Mouse (Mus musculus): Measurements from ENCODE around the gene Ptprg.
"Not testable (repeated sequence)": the region's sequence is repeated elsewhere in the genome, so short reads cannot be mapped to it uniquely, and the experiment has no call there.

The Ptprg gene

DNA sequence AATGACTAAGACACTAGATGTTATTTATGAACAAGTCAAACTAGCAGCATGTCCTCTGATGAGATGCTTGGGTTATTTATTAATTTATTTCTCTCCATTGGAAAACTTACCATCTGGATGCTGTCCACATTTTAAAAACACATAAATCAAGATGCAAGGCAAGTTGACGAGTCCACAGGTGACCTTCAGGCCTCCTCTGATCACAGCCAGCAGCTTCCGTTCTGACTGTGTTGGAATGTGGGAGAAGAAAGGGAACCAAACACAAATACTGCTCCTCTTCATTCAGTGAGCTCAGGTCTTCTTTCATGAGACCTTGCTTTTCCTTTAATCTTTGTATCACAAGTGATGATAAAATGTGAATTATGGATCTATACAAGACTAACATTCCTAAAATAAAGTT lies 437.8 kb downstream of the Ptprg start:
- DNase-seq, result no peak

- DNase-seq, result no peak
These were observed 438.8 kb downstream of the Ptprg start for GRCm38 (mm10) chr14:11992111-11992510.

DNA sequence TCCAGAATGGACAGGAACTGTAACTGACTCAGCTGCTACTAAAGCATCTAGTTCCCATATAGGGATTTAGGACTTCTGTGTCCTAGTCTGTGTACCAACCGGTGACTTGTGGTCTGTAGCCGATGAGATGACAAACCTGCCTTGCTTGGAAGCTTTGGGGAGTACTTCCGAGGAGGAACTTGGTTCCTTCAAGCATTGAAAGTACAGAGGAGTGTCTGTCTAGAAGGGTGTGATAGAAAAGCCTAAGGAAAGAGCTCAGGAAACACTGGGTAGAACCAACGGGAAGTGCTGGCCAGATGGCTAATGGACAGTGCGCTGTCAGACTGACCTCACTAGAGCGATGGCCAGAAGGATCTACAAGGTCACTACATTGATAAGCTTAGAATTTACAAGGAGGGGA lies 439.2 kb downstream of the Ptprg start:
- DNase-seq, result no peak

DNA sequence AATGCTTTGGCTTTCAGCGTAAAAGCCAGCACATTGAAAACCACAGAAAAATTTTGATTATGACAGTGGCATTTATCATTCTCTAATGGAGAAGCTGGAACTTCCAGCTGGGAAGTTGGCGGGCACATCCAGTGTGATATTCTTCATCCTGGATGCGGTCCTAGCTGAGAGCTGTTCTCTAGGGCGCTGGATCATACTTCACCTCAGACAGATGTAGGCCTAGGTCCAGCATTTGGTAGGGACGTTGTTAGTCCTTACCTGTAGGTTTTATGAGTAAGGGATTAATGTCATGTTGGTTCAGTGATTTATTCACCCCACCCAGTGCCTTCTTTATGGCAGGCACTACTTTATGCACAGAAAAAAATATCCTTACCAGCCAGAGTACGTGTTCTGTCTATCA lies 444.2 kb downstream of the Ptprg start:
- no peak for DNase-seq

GRCm38 (mm10) chr14:11998464-11998863 lies 445.1 kb downstream of the Ptprg start:
- DNase-seq, result no peak

DNA sequence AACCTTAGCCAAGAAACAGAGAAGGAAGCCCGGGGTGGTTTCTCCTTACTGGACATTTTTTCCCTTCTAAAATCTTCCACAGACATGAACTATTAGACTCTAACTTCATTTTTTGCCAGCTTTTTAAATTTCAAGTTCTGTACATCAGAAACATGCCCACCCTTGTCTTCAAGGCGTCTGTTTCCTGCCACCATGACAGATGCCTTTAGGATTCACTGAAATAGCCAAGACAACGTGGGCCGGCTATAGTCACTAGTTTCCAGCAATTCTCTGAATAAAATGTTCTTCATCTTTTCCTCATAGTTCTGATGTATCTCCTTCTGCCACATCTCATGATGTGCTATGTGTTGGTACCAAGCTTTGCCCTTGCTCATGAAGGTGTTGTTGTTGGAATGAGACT lies 450.7 kb downstream of the Ptprg start:
- no peak for DNase-seq

- DNase-seq, result no peak
These were observed 458.4 kb downstream of the Ptprg start for GRCm38 (mm10) chr14:12011766-12012165.

DNA sequence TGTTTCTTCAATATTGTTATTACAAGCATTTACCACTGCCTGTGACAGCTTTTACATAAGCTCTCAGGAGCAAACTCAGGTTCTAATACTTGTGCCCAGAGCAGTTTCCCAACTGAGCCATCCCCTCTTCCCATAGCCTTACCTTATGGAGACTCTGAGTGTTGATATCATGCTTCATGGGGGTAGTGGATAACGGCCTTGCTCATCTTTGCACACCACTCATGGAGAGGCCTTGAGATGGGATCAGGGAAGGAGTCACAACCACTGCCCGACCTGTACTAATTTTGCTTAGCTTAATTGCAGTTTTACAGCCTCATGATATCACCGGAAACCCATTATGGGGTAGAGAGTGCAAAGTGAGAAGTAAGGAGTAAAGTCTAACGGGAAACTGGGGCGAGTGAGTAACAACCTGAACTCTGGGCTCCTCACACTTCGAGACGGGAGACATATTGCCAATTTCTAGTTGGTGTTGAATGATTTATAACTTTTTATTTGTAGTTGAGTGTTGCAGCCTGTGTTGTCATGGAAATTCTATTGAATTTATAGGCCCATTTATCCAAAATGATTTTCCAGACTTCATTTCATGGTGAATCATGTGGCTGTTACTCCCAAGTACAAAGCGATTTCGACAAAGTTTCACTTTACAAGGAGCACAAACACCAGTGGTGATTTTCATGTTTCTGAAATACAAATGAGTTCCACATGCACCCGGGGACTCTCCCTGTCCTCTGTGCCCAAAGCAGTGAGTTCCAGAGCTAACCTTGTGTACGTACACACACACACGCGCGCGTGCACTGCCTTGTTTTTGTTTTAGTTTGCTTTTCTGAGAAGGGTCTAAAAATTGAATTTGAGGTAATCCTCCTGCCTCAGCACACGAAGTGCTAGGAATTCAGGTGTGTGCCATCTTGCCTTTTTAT lies 472.7 kb downstream of the Ptprg start:
- DNase-seq, result no peak

DNA sequence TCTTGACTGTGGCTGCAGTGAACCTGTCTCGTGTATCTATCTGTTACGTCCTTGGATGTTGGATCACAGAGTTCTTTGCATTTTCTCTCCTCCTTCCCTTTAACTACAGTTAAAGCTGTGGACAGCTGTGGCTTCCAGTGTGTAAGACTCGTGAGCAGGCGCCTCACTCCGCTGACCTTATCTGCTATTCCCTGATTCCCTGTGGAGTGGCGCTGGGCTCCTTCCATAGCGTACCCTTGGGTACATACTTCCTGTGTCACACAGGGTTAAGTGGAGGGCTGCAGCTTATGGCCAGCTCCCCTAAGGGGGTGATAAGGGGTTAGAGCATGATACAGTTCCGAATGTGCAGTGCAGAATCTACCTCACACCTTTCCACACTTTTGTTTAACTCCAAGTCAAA lies 473.9 kb downstream of the Ptprg start:
- DNase-seq, result no peak

GRCm38 (mm10) chr14:12029926-12030325 lies 476.6 kb downstream of the Ptprg start:
- DNase-seq, result no peak

DNA sequence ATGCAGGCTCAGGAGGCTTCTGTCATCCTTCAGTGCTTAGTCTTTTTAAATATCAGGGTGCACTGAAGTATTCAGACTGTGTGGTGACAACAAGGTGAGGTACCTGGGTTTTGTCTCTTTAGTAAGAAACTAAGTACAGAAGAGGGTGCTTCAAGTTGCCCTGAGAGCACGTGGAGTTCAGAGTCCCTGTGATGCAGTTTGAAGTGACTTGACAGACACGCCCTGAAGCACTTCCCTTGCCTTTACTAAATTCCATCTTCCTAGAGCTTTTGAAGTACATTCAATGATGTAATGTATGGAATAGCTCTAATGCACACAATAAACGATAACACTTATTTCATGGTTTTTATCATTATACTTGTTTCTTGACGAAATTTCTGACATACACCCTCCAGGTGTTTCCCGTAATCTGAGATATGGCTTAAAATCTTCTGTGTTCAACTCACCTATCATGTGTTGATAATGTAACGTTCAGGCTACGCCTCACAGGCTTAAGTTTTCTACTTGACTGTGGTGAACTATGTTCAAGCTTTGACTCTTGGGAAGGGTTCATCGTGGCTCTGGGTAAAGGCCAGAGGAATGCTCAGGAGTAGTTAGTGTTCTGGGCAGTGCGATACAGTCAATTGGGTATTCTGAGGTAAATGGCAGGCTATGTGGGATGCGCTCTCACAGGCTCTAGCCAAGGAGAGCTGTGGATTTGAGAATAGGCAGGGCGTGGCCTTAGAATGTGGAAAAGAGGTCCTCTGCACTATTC lies 483.4 kb downstream of the Ptprg start:
- no peak for DNase-seq

- DNase-seq, result no peak
These were observed 486.4 kb downstream of the Ptprg start for GRCm38 (mm10) chr14:12039743-12040142.

- DNase-seq, result no peak
These were observed 488.2 kb downstream of the Ptprg start for GRCm38 (mm10) chr14:12041566-12041965.

- DNase-seq, result no peak
These were observed 493.0 kb downstream of the Ptprg start for GRCm38 (mm10) chr14:12046226-12046882.

DNA sequence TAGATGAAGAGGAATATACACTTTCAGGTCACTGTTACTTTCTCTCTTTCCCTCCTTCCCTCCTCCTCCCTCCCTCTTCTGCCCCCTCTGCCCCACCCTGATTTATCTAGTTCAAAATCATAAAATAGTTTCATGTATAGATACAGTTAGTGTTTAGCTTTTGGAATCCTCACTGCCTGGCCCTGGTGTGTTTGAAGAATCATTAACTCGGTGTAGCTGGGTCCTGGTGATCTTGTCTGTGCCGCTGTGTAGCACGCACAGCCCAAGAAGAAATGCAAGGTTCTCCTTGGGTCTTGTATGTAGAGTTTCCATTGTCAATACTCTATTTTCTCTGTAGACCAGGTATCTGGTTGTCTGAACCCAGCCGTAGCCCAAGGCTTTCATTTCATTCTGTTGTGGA lies 494.3 kb downstream of the Ptprg start:
- no peak for DNase-seq

DNA sequence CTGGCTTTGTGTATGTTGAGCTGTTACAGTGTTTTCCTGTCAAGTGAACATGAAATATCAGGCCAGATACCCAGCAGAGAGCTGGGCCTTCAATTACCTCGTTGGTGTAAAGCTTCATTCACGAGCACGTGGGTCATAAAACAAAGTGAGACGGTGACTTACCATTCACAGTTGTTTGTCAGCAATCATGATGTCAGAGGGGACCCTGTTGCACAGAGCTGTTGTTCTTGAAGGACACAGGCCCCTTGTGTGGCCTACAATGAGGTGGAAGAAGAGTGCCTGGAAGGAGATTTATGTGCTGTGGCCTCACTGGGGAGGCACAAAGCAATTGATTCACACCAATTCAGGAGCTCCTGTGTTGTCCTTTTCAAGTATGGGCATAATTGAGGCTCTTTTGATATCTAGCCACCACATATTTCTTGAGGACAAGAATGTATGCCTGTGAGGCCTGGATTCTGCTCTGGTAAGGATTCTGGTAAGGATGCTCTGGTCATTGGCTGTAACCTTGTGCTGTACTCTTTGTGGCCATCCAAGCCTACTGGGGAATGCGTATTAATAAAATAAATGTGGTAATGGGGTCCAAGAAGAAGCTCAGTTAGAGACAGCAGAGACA lies 503.7 kb downstream of the Ptprg start:
- DNase-seq, result no peak

- DNase-seq, result no peak
These were observed 504.5 kb downstream of the Ptprg start for GRCm38 (mm10) chr14:12057856-12058255.

DNA sequence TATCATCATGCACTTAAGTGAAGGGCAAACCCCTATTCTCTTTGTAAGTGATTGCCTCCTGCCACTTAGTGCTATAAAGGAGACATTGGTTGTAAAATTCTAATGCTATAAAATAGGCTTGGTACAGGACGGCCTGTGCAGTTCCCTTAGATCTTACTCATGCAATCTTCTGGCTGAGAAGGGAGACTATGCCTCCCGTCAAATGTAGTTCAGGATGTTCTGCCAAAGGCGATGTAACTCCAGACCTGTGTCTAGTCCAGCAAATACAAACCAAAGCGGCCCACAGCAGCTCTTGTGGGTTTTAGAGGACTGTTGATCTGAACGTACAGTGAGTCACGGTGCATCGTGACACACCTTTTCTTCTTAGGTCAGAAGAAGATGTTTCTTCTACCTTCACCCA lies 505.8 kb downstream of the Ptprg start:
- DNase-seq, result no peak

DNA sequence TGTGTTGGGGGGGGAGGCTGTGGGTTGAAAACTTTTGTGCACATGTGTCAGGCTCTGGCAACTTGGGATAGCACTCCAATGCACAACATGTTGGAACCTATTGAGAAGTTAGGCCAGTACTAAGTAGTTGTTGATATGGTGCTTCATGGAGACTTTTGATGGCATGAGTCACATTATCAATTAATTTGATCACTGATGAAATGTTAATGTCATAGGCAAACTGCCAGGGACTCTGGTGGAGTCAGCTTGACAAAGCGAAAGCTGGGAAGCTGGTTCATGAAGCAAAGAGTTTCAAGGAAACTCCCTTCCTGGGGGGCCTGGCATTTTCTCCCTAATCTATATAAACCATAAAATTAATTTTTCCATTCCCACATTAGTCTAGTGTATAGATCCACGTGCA lies 508.0 kb downstream of the Ptprg start:
- not testable (repeated sequence) for DNase-seq

- DNase-seq, result no peak
These were observed 509.5 kb downstream of the Ptprg start for GRCm38 (mm10) chr14:12062628-12063360.

DNA sequence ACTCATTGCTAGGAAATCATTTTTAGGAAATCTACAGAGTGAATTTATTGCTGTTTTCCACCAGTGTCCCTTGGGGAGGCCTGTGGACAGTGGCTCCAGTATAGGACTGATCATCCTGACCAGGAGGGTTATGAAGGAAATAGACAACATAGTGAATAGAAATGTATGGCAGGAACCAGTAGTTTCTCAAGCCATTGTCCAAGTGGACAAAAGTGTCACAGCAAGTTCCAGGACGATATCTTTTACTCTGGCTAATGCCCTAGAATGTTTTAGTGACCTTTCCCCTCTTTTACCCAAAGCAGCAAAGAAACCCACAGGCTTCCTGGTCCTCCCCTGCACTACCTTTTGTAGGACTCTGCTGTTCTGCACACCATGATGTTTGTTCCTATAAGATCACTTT lies 511.7 kb downstream of the Ptprg start:
- DNase-seq, result no peak

GRCm38 (mm10) chr14:12065736-12066135 lies 512.4 kb downstream of the Ptprg start:
- no peak for DNase-seq
